Mouse (Mus musculus): ENCODE data around the gene Egln3.

The Egln3 gene

DNA sequence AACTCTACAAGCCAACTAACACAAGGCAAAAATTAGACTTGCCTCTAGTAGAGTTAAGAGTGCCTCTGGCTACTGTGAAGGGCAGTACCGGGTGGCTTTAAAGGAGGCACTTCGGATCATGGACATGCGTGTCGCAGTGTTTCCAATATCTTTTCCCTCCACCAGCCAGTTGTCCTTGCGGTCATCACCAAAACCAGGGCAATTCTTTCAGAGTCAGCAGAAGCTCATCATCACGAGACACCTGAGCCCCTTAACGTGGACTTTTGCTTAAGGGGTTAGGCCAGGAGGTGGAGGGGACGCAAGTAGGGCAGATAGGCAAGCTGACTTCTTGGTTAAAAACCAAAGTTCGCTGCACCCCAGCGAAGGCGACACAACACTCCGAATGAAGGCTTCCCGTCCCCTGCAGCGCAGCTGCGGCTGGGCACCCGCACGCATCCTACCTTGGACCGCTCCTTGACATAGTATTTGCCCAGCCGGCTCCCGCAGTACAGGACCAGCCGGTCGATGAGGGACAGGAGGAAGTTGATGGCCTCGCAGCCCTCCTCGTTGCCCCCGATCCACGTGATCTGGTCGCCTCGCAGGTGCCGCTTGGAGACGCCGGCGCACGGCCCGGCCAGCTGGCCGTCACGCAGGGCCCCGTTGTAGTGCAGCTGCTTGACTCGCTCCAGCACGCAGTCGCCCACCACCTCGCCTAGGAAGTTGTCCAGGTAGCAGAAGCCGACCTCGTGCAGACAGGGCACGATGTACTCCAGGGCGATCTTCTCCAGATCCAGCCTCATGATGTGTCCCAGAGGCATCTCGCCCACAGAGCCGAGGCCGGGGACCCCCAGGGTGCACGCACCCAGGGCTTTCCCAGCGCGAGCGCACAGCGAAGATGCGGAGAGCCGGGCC is 650 bp downstream of the Egln3 start:
- DNase-seq (ENCODE audit: low spot score), result peak; percentile 16

- no peak for DNase-seq (ENCODE audit: low spot score)
Observed at GRCm38 (mm10) chr12:54202276-54202675, 1.4 kb downstream of the Egln3 start.

- DNase-seq (ENCODE audit: low spot score), result no peak
Observed at GRCm38 (mm10) chr12:54200856-54201255, 2.8 kb downstream of the Egln3 start.

DNA sequence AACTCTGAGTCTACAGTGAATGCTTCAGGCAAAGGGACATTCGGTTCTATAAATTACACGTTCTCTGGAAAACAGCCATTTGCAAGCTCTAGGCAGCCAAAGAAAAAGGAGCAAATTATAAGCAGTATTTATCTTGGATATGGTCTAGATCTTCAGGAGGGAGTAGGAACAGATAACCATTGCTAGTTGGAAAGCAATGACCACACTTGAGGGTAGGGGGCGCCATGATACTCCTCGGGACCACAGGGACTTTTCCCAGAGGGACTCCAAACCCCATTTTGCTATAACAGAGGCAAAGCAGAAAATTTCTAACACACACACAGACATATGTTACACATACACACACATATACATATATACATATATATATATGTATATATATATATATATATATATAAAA is 3.5 kb downstream of the Egln3 start:
- DNase-seq (ENCODE audit: low spot score), result no peak

DNA sequence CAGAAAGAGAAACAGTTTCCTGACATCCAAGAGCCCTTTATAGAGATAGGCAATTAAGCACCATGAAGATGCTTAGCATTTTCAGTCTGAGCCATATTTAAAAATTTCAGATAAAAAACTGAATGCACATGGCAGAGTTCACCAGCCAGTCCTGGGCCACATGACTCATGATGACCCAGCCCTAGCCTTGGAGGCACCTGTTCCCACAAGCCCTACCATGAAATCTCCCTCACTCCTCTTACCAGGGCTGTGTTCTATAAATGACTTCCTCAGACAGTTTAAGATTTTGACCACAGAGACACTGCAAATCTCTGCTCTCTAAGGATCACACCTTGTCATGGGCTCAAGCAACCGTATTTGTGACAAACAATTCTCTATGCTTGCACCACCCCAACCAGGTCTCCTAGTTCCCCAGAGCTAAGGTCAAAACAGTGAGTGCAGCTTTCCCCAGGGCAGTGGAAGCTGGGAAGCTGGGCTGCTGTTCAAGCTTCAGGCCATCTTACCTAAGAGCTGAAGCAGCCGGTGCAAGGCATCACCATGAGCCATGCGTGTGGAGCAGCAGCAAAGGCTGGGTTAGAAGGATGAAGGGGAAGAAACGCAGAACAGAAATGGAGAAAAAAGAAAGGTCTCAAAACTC is 5.3 kb downstream of the Egln3 start:
- no peak for DNase-seq (ENCODE audit: low spot score)

DNA sequence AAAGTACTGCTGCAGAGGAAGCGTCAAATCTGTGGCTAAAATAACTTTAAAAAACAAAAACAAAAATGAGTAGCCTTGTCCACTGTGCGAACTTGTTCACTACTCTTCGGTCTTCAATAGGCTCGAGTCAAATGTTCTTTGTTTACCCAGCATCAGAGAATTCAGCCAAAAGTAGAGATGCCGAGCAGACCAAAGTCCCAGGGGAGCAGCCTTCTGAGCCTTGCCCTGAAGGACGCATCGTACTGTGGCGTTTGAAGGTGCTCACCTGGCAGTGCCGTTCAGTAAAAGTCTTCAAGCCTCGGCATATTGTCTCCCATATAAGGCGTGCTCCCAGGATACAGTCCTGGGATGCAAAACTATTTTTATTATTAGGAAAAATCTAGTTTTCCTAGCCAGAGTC is 5.8 kb downstream of the Egln3 start:
- no peak for DNase-seq (ENCODE audit: low spot score)

DNA sequence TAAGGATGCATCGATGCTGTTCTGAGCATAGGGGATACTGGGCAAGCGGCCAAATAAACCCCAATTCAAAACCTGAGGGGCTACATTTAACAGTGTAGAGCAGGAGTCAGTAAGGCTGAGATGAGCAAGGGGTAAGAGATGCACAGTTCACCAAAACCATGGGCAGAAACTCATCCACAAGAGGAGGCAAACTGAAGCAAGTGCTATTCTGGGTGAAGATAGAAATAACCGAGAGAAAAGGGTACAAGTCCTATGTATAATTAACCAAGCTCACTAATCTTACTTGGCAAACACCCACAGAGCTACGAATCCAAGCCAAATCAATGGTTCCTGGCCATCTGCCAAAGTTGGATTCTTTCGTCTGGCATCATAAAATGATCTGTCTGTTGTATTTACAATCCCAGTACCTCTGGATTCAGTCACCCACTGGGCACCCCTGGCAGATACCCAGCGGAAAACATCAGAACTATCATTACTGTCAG is 6.3 kb downstream of the Egln3 start:
- no peak for DNase-seq (ENCODE audit: low spot score)

GRCm38 (mm10) chr12:54196881-54197280 is 6.8 kb downstream of the Egln3 start:
- no peak for DNase-seq (ENCODE audit: low spot score)

GRCm38 (mm10) chr12:54194159-54194558 is 9.5 kb downstream of the Egln3 start:
- DNase-seq (ENCODE audit: low spot score), result no peak

- no peak for DNase-seq (ENCODE audit: low spot score)
Observed at GRCm38 (mm10) chr12:54192305-54192661, 11.4 kb downstream of the Egln3 start.

DNA sequence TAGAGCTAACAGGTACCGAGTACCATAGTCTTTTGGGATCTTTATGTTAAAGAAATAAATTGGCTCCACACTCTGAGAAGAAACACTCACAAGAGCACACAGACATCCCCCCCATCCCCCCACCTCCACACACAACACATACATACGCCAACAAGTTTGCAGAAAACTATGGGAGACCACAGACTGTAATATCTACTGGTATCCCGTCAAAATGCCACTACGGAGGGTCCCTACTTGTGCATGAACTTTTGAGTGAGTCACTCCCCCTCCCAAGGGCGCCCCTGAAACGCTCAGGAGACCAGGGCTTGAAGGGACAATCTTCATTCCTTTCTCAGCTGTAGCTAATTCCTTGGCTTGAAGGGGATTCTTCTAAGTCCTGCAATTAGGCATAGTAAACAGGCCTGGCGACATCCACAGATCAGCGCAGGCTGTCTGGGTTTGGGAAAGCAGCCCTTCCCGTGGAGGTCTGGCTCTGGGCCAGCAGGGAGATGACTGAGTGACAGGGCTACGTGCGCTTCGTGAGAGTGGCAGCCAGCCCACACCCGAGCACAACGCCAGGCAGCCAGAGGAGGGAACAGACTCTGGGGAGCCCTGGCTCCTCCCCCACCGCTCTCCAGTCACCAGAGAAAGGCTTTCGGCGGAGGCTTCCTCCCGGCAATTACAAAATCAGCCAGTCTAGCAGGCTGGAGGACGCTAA is 11.9 kb downstream of the Egln3 start:
- DNase-seq (ENCODE audit: low spot score), result peak; percentile 79

DNA sequence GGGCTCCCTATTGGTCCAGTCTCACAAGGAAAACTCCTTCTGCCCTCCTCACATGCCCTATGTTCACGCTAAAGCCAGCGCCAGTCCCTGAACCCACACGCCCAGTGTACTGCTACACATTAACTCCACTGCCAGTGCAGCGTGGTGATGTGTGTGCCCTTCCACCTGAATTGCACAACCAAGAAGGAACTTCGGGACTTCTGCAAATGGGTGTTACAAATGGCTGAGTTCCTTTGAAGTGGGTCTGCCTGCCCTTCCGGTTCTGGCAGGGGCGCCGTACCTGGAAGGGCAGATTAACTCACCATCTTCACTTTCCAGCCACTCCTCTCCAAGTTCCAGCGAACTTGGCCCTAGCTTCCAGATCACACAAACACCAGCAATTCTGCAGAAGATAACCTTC is 12.5 kb downstream of the Egln3 start:
- DNase-seq (ENCODE audit: low spot score), result peak; percentile 13

DNA sequence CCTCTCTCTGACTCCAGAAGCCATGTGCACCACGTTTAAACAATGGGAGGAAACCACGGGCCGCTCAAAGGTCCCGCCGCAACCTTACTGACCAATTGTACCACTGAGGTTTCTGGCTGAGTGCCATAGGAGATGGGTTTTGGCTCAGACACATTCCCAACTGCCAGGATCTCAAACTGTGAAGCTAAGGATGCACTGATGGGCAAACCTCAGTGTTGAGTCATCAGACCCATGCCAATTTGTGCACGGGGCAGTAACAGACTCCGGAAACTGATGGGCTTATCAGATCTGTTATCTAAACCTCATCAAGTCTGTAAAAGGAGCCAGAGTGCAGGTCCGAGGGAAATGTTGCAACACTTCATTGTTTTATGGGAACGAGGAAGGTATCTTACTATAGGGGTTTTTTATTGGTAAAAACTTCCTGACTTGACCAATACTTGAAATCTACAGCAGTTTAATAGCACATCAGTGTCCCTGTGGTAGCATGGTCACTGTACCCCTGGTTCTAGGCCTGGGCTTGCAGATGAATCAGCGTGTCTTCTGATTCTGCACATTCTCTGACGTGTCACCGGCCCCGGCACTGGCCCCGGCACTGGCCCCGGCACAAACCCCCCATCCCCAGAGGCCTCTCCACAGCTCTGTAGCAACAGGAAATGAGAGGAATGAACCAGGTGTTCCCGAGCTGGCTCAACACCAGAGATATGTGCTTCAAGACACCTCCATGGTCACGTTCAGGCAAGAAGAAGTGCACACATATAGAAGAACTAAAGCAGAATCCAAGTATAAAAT is 15.7 kb downstream of the Egln3 start:
- no peak for DNase-seq (ENCODE audit: low spot score)

DNA sequence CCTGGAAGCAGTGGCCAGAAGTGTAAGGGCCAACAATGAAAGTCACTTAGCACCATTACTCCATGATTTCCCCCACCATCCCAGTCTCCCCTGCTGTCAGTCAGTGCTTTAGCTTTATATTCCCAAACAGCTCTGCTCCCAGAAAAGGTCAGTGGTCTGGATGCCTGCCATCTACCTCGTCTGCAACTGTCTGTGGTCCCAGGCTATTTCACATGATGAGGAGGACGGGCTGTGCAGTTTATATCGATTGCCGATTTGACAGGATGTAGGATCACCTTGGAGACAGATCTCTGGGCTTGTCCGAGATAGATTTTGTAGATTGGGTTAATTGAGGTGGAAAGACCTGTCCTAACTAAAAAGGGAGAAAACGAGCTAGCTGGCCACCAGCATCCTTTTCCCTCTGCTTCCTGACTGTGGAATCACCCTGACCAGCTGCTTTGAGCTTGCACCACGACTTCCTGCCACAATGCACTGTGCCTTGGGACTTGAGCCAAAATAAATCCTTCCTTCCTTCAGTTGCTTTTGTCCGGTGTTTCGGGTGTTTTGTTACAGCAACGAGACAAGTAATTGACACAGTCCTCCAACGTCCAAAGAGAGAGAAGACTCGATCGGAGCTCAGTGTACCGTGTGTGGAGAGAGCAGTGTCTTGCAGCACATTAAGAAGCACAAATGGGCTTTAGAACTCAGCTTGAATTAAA is 16.6 kb downstream of the Egln3 start:
- DNase-seq (ENCODE audit: low spot score), result no peak

- no peak for DNase-seq (ENCODE audit: low spot score)
Observed at GRCm38 (mm10) chr12:54184264-54184663, 19.4 kb downstream of the Egln3 start.

DNA sequence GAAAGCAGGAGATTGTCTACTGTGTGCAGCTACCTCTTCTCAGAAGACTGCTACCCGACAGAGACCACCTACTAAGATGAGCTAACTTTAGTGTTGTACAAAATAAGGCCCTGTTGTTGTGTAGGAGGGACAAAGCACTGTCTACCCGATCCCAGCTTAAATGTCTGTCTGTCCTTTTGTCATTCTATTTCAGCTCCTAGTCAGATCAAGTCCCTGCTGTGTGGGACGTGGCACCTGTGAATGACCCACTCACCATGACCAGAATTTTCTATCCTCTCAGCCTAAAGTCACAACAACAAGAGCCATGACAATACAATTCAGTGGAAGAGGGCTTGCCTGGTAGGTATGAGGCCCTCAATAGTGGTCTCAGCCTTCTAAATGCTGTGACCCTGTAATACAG is 25.3 kb downstream of the Egln3 start:
- no peak for DNase-seq (ENCODE audit: low spot score)

- no peak for DNase-seq (ENCODE audit: low spot score)
Observed at GRCm38 (mm10) chr12:54168786-54169185, 34.9 kb downstream of the Egln3 start.

DNA sequence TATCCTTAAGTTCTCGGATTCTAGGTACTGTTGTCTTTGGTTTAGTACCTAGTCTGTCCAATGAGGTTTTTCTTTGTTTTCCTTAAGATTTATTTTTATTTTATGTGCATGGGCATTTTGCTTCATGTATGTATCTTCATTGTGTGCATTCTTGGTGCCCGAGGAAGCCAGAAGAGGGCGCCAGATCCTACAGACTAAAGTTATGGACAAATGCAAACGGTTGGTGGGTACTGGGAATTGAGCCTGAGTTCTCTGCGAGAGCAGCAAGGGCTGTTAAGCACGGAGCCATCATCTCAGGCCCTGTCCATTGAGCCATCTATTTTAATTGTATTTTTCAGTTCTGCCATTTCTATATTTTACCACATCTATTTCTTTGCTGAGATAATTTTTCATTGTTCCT is 35.9 kb downstream of the Egln3 start:
- no peak for DNase-seq (ENCODE audit: low spot score)

- no peak for DNase-seq (ENCODE audit: low spot score)
Observed at GRCm38 (mm10) chr12:54164724-54165050, 39.0 kb downstream of the Egln3 start.

- no peak for DNase-seq (ENCODE audit: low spot score)
Observed at GRCm38 (mm10) chr12:54164040-54164723, 39.5 kb downstream of the Egln3 start.

GRCm38 (mm10) chr12:54163166-54163565 is 40.5 kb downstream of the Egln3 start:
- no peak for DNase-seq (ENCODE audit: low spot score)
